Mouse (Mus musculus) forebrain, embryonic 15.5 days (tissue): Measurements from ENCODE around the gene Rbm4b. TPM values are rescaled to one million over a fixed set of nuclear protein-coding genes. Genes with fewer than 3 reads are reported as not detected.

Source experiments
- ATAC-seq: fragments of 200-750 bp; cut with Nextera tagmentation; replicated peaks from 2 replicates; pipeline ENCODE4 v1.8.0; 2017; ENCODE audit warnings: mild to moderate bottlenecking, moderate TSS enrichment, moderate library complexity
- H3K27ac ChIP-seq: fragments of 300-500 bp; sonication (generic); replicated peaks from 2 replicates; pipeline ENCODE4 v1.5.1; 2015; ENCODE audit warnings: mild to moderate bottlenecking, inconsistent platforms
- H3K27me3 ChIP-seq: fragments of 300-500 bp; sonication (generic); 2 replicates; pipeline ENCODE4 v1.6.1; 2015; ENCODE audit warnings: inconsistent platforms
- H3K36me3 ChIP-seq: fragments of 300-500 bp; sonication (generic); 2 replicates; pipeline ENCODE4 v1.6.1; 2015; ENCODE audit warnings: mild to moderate bottlenecking, inconsistent platforms
- H3K4me1 ChIP-seq: fragments of 300-500 bp; sonication (generic); 2 replicates; pipeline ENCODE4 v1.6.1; 2015; ENCODE audit warnings: inconsistent platforms
- H3K4me2 ChIP-seq: fragments of 300-500 bp; sonication (generic); replicated peaks from 2 replicates; pipeline ENCODE4 v1.6.1; 2015; ENCODE audit warnings: mild to moderate bottlenecking, inconsistent platforms
- H3K4me3 ChIP-seq: fragments of 300-500 bp; sonication (generic); 2 replicates; pipeline ENCODE4 v1.5.1; 2015; ENCODE audit warnings: mild to moderate bottlenecking, inconsistent platforms
- H3K9ac ChIP-seq: fragments of 300-500 bp; sonication (generic); replicated peaks from 2 replicates; pipeline ENCODE4 v1.6.1; 2015; ENCODE audit warnings: mild to moderate bottlenecking, inconsistent platforms
- H3K9me3 ChIP-seq: fragments of 300-500 bp; sonication (generic); 2 replicates; pipeline ENCODE4 v1.6.1; 2016; ENCODE audit warnings: inconsistent platforms
- WGBS: fragments of 180-500 bp; shearing (Covaris S2); methylation state at CpG from one replicate; pipeline ENCODE4 v1.1.7; 2015; ENCODE audit warnings: mixed read lengths; 5-methylcytosine and 5-hydroxymethylcytosine counted together
- polyA plus RNA-seq: library from polyadenylated mRNA; unstranded; fragments of >200 nt; fragmentation: Nextera tagmentation; extraction: Ambion mirVana; gene quantifications from 2 replicates; pipeline ENCODE4 v1.2.1, GENCODE M21; 2015

The Rbm4b gene
- polyA plus RNA-seq, 1 experiment from 2014 or later, result 193 TPM

DNA sequence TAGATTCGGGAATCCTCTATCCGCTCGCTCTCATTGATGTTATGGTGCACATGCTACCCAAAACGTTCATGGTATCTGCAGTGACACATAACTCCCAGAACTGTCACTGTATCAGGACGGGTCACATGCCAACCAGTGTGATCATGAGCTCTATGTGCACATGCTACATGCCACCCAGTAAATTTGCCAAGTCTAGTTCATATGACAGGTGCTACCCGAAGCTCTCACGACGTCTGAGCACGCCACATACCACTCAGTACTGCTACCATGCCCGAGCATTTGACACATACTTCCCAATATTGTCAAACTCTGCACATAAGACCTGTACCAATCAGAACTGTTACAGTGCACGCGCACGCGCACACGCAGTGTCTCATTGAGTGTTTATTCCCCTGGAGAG, 36.2 kb upstream of the Rbm4b start:
- no peak overlapping the region for H3K4me3 ChIP-seq
- H3K9me3 ChIP-seq, result no peaks in the 10 kb centered on the region
- 83% methylated on average over 15 of the region's 15 CpGs for WGBS
- H3K36me3 ChIP-seq, result peaks cover 24% of the 10 kb centered on the region
- no peak overlapping the region for H3K27ac ChIP-seq
- H3K4me1 ChIP-seq, result no peaks in the 10 kb centered on the region; the same call in 1 of the 2 replicates
- no peak overlapping the region for H3K9ac ChIP-seq
- no peaks in the 10 kb centered on the region for H3K27me3 ChIP-seq
- H3K4me2 ChIP-seq, result no peak overlapping the region
- no peak for ATAC-seq

DNA sequence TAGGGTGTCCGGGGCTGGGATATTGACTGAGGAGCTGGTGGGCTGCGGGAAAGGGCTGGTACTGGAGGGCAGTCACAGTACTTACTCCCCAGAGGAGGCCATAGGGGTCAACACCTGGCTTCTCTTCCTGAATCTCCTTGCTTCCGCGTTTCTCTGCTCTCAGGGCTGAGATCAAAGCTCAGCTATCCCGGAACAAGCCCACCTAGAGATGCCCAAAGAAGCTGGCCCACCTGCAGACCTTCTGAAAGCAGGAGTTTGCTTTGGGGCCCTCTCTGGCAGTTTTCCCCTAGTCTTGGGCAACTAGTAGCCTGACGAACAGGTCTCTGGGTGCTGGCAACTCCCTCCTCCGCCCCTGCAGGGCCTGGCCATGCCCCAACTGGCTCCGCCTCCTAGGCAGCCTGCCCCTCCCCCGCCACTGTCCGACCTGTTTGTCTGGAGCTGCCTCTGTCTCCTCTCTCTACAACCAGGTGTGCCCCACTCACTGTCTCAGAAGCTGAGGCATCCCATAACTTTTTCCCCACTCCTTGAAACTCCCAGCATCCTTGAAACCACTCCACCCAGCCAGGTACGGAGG, 35.5 kb upstream of the Rbm4b start:
- Histone ChIP-seq H3K9ac (no peak overlapping the region), H3K4me1 (no peaks in the 10 kb centered on the region), H3K4me2 (no peak overlapping the region), H3K27ac (no peak overlapping the region), H3K4me3 (no peak overlapping the region), H3K9me3 (no peaks in the 10 kb centered on the region), H3K27me3 (no peaks in the 10 kb centered on the region), H3K36me3 (peaks cover 29% of the 10 kb centered on the region)
- no peak for ATAC-seq
- 22% methylated on average over 11 of the region's 11 CpGs for WGBS

DNA sequence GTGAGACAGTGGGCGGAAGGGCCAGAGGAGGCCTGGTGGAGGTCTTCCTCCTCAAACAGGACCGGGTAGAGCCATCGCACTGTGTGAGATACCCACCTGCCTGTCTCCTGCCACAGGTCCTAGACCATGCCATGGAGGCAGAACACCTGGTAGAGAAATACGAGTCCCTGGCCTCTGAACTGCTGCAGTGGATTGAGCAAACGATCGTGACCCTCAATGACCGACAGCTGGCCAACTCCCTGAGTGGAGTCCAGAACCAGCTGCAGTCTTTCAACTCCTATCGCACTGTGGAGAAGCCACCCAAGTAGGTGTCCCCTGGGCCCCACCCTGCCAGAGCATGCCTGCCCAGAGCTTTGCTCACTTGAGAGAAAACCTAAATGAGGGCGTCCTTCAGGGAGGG, 27.1 kb upstream of the Rbm4b start:
- peaks cover 90% of the 10 kb centered on the region for H3K36me3 ChIP-seq
- H3K27ac ChIP-seq, result no peak overlapping the region
- H3K4me3 ChIP-seq, result no peak overlapping the region
- ATAC-seq, result no peak
- no peaks in the 10 kb centered on the region for H3K27me3 ChIP-seq
- 93% methylated on average over 9 of the region's 9 CpGs for WGBS
- no peak overlapping the region for H3K9ac ChIP-seq
- no peaks in the 10 kb centered on the region for H3K9me3 ChIP-seq
- H3K4me2 ChIP-seq, result no peak overlapping the region
- no peaks in the 10 kb centered on the region for H3K4me1 ChIP-seq

DNA sequence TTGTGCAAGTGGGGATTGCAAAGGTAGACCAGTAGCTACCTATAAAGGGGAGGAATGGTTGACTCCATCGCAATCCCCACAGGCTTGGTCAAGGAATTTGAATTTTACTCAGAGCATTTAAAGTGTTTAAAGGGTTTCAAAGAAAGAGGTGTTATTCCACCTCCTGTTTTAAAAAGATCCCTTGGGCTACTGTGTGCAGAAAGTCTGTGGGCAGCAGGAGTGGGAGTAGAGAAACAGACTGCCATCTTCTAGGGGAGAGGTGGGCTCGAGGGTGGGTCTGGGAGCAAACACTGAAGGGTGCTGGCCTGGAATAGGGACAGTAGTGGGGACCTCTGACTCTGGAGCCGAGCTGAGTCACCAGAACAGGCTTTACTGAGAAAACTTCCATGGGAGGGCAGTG, 23.2 kb upstream of the Rbm4b start:
- Histone ChIP-seq H3K27ac (no peak overlapping the region), H3K4me2 (no peak overlapping the region), H3K9me3 (no peaks in the 10 kb centered on the region), H3K4me3 (no peak overlapping the region), H3K9ac (no peak overlapping the region), H3K4me1 (no peaks in the 10 kb centered on the region), H3K27me3 (no peaks in the 10 kb centered on the region), H3K36me3 (peaks cover 87% of the 10 kb centered on the region)
- 94% methylated on average over 3 of the region's 3 CpGs for WGBS
- no peak for ATAC-seq

DNA sequence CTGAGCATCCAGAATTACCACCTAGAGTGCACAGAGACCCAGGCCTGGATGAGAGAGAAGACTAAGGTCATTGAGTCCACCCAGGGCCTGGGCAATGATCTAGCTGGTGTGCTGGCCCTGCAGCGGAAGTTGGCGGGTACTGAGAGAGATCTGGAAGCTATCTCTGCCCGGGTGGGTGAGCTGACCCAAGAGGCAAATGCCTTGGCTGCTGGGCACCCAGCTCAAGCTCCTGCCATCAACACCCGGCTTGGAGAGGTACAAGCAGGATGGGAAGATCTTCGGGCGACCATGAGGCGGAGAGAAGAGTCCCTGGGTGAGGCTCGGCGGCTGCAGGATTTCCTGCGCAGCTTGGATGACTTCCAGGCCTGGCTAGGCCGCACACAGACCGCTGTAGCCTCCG, 18.4 kb upstream of the Rbm4b start:
- Histone ChIP-seq H3K4me3 (no peak overlapping the region), H3K27ac (no peak overlapping the region), H3K36me3 (peaks cover 90% of the 10 kb centered on the region), H3K9ac (no peak overlapping the region), H3K27me3 (no peaks in the 10 kb centered on the region), H3K9me3 (no peaks in the 10 kb centered on the region), H3K4me1 (no peaks in the 10 kb centered on the region), H3K4me2 (no peak overlapping the region)
- no peak for ATAC-seq
- WGBS, result 92% methylated on average over 13 of the region's 13 CpGs

DNA sequence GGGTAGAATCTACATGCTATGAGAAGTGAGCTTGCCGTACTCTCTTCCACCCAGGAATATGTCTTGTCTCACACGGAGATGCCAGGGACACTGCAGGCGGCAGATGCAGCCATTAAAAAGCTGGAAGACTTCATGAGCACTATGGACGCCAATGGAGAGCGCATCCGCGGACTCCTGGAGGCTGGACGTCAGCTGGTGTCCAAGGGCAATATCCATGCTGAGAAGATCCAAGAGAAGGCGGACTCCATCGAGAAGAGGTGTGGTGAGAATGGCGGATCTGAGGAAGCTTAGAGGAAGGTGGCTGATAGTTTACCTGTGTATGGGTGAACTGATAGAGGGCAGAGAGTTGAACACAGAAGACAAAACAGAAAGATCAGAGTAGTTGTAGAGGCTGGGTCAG, 17.2 kb upstream of the Rbm4b start:
- Histone ChIP-seq H3K4me1 (no peaks in the 10 kb centered on the region), H3K4me2 (no peak overlapping the region), H3K27ac (no peak overlapping the region), H3K27me3 (no peaks in the 10 kb centered on the region), H3K9me3 (no peaks in the 10 kb centered on the region), H3K9ac (no peak overlapping the region), H3K4me3 (no peak overlapping the region), H3K36me3 (peaks cover 85% of the 10 kb centered on the region)
- no peak for ATAC-seq
- 92% methylated on average over 11 of the region's 11 CpGs for WGBS

DNA sequence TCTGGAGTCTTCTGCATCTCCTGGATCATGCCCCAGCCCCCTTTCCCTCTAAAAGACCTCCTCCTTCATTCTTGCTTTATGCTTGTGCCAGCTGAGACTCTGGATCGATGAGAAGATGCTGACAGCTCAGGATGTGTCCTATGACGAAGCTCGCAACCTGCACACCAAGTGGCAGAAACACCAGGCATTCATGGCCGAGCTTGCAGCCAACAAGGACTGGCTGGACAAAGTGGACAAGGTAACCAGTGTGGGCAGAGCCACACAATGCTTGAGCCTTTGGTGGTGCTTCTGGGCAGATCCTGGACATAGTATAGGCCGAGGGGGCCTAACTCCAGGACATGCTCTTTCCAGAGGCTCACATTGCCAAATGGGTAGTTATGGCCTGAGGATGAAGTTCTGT, 16.5 kb upstream of the Rbm4b start:
- H3K4me1 ChIP-seq, result no peaks in the 10 kb centered on the region
- H3K36me3 ChIP-seq, result peaks cover 85% of the 10 kb centered on the region
- no peak overlapping the region for H3K9ac ChIP-seq
- H3K4me2 ChIP-seq, result no peak overlapping the region
- WGBS, result 91% methylated on average over 5 of the region's 5 CpGs
- no peak for ATAC-seq
- no peak overlapping the region for H3K4me3 ChIP-seq
- no peak overlapping the region for H3K27ac ChIP-seq
- H3K9me3 ChIP-seq, result no peaks in the 10 kb centered on the region
- no peaks in the 10 kb centered on the region for H3K27me3 ChIP-seq

DNA sequence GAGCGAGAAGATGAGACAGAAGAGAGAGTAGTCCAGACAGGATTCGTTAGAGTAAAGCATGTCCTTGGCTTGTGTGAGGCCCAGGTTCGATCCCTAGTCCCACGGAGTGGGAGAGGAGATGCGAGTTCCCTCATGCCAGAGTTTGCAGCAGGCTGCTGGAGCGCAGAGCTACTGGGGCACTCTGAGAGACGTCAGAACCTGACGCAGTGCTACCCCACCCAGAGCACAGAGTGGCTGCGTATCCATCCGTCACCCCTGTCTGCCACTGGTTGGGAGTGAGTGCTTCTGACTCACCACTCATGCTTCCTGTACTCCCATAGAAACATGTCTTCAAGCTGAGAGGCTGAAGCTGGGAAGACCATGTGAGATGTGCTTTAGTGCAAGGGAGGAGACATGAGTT, 14.8 kb upstream of the Rbm4b start:
- Histone ChIP-seq H3K27ac (no peak overlapping the region), H3K9me3 (no peaks in the 10 kb centered on the region), H3K27me3 (no peaks in the 10 kb centered on the region), H3K4me3 (no peak overlapping the region), H3K36me3 (peaks cover 92% of the 10 kb centered on the region), H3K4me2 (no peak overlapping the region), H3K9ac (no peak overlapping the region), H3K4me1 (no peaks in the 10 kb centered on the region)
- WGBS, result 86% methylated on average over 10 of the region's 10 CpGs
- ATAC-seq, result no peak

DNA sequence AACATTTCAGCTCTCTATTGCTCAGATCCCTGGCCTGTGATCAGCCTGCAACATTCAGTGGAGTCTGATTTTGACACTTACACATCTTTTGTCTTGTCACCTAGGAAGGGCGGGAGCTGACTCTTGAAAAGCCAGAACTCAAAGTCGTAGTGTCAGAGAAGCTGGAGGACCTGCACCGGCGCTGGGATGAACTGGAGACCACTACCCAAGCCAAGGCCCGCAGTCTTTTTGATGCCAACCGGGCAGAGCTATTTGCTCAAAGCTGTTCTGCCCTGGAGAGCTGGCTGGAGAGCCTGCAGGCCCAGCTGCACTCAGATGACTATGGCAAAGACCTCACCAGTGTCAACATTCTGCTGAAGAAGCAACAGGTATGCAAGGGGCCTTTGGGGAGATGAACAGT, 14.1 kb upstream of the Rbm4b start:
- Histone ChIP-seq H3K9ac (no peak overlapping the region), H3K4me2 (no peak overlapping the region), H3K27me3 (no peaks in the 10 kb centered on the region), H3K4me1 (no peaks in the 10 kb centered on the region), H3K27ac (no peak overlapping the region), H3K36me3 (peaks cover 92% of the 10 kb centered on the region), H3K9me3 (no peaks in the 10 kb centered on the region), H3K4me3 (no peak overlapping the region)
- no peak for ATAC-seq
- WGBS, result 89% methylated on average over 6 of the region's 6 CpGs

DNA sequence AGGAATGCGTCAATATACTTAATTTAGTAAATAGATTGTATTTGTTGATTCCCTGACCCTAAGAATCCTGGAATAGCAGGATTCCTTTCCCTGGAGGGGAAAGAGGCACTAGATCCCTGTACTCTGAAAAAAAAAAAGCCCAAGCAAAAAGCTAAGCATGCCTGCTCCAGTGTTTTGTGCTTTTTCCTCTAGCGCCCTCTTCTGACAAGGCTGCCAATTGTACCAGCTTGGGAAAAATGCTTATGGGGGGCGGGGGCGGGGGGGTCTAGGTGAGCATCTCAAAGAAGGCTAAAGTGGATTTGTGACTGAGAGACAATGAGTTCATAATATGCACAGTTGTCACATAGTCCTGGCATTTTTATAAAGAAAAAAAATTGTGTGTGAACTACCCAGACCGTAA, 12.8 kb upstream of the Rbm4b start:
- no peak overlapping the region for H3K9ac ChIP-seq
- H3K4me2 ChIP-seq, result no peak overlapping the region
- no peak overlapping the region for H3K27ac ChIP-seq
- H3K4me1 ChIP-seq, result no peaks in the 10 kb centered on the region
- no peaks in the 10 kb centered on the region for H3K9me3 ChIP-seq
- H3K27me3 ChIP-seq, result no peaks in the 10 kb centered on the region
- WGBS, result 34% methylated on average over 5 of the region's 5 CpGs
- ATAC-seq, result no peak
- peaks cover 92% of the 10 kb centered on the region for H3K36me3 ChIP-seq
- no peak overlapping the region for H3K4me3 ChIP-seq

DNA sequence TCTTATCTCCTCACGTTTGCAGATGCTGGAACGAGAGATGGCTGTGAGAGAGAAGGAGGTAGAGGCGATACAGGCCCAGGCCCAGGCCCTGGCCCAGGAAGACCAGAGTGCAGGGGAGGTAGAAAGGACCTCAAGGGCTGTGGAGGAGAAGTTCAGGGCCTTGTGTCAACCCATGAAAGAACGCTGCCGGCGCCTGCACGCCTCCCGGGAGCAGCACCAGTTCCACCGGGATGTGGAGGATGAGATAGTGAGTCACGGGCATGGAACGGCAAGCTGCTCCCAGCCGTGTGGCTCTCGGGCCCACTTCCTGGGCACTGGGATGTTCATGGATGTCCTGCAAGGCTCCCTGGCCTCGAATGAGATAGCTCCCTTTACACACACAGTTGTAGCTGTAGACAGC, 12.3 kb upstream of the Rbm4b start:
- Histone ChIP-seq H3K27me3 (no peaks in the 10 kb centered on the region), H3K4me1 (no peaks in the 10 kb centered on the region), H3K36me3 (peaks cover 94% of the 10 kb centered on the region), H3K4me2 (no peak overlapping the region), H3K9me3 (no peaks in the 10 kb centered on the region), H3K27ac (no peak overlapping the region), H3K4me3 (no peak overlapping the region), H3K9ac (no peak overlapping the region)
- 79% methylated on average over 14 of the region's 14 CpGs for WGBS
- no peak for ATAC-seq

DNA sequence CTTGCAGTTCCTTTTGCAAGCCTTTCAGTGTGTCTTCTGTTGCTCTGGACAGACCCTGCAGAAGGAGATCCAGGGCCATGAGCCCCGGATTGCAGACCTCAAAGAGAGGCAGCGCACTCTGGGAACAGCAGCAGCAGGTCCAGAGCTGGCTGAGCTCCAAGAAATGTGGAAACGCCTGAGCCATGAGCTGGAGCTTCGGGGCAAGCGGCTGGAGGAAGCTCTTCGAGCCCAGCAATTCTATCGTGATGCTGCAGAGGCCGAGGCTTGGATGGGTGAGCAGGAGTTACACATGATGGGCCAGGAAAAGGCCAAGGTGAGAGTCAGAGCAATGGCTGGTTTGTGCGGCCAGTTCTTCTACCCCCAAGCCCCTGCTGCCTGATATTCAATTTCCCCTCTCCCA, 11.2 kb upstream of the Rbm4b start:
- Histone ChIP-seq H3K9ac (no peak overlapping the region), H3K4me1 (no peaks in the 10 kb centered on the region), H3K36me3 (peaks cover 94% of the 10 kb centered on the region), H3K4me3 (no peak overlapping the region), H3K27me3 (no peaks in the 10 kb centered on the region), H3K27ac (no peak overlapping the region), H3K9me3 (no peaks in the 10 kb centered on the region), H3K4me2 (no peak overlapping the region)
- no peak for ATAC-seq
- WGBS, result 64% methylated on average over 9 of the region's 9 CpGs

DNA sequence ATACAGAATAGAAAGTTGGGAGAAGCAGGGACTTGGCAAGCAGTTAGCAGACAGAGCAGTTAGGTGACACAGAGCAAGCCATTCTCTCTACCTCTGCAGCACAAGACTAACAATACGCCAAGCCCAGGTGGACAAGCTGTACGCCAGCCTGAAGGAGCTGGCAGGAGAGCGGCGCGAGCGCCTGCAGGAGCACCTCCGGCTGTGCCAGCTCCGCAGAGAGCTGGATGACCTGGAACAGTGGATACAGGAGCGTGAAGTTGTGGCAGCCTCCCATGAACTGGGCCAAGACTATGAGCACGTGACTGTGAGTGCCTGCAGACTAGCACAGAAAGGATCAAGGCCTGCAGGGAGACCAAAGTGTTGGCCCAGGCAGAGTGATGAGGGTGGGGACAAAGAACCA, 10.6 kb upstream of the Rbm4b start:
- Histone ChIP-seq H3K9ac (no peak overlapping the region), H3K9me3 (no peaks in the 10 kb centered on the region), H3K27me3 (no peaks in the 10 kb centered on the region), H3K27ac (no peak overlapping the region), H3K4me1 (no peaks in the 10 kb centered on the region), H3K36me3 (peaks cover 94% of the 10 kb centered on the region), H3K4me3 (no peak overlapping the region), H3K4me2 (no peak overlapping the region)
- no peak for ATAC-seq
- WGBS, result 88% methylated on average over 10 of the region's 10 CpGs
